Mouse (Mus musculus): Measurements from ENCODE around the gene Cbx5. TPM values are rescaled to one million over a fixed set of nuclear protein-coding genes. Genes with fewer than 3 reads are reported as not detected.

Cbx5 gene
- total RNA-seq, 2 experiments from 2014 or later = 79.0 to 82.6 TPM

GRCm38 (mm10) chr15:103173251-103173650, 66.4 kb downstream of the Cbx5 start:
- no peak for DNase-seq

- DNase-seq = peak; percentile 76 to 80
Measured at GRCm38 (mm10) chr15:103172537-103172936, 67.1 kb downstream of the Cbx5 start.

- peak; percentile 77 to 78 for DNase-seq
Measured at GRCm38 (mm10) chr15:103171276-103171675, 68.3 kb downstream of the Cbx5 start.

- DNase-seq = no peak
Measured at GRCm38 (mm10) chr15:103170316-103170679, 69.3 kb downstream of the Cbx5 start.

GRCm38 (mm10) chr15:103169612-103170315, 69.9 kb downstream of the Cbx5 start:
- no peak for DNase-seq

- peak; percentile 37 to 58 for DNase-seq
Measured at GRCm38 (mm10) chr15:103168801-103169611, 70.6 kb downstream of the Cbx5 start.

- no peak for DNase-seq
Measured at GRCm38 (mm10) chr15:103167786-103168185, 71.8 kb downstream of the Cbx5 start.

- no peak for DNase-seq
Measured at GRCm38 (mm10) chr15:103167042-103167615, 72.5 kb downstream of the Cbx5 start, which contains the start of gene Smug1. Smug1 (minus strand) TSS chr15:103167092.

GRCm38 (mm10) chr15:103165924-103166323, 73.7 kb downstream of the Cbx5 start:
- DNase-seq = no peak

GRCm38 (mm10) chr15:103165379-103165778, 74.2 kb downstream of the Cbx5 start:
- DNase-seq = peak; percentile 89 to 90

- DNase-seq = peak; percentile 93
Measured at GRCm38 (mm10) chr15:103163182-103163919, 76.3 kb downstream of the Cbx5 start.

- DNase-seq = no peak
Measured at GRCm38 (mm10) chr15:103157585-103157984, 82.0 kb downstream of the Cbx5 start.

GRCm38 (mm10) chr15:103156890-103157289, 82.7 kb downstream of the Cbx5 start:
- no peak for DNase-seq

- DNase-seq = no peak
Measured at GRCm38 (mm10) chr15:103155366-103156321, 84.0 kb downstream of the Cbx5 start.

- DNase-seq = no peak
Measured at GRCm38 (mm10) chr15:103152890-103153610, 86.6 kb downstream of the Cbx5 start.

GRCm38 (mm10) chr15:103152371-103152770, 87.2 kb downstream of the Cbx5 start:
- DNase-seq = no peak

GRCm38 (mm10) chr15:103147779-103148178, 91.8 kb downstream of the Cbx5 start:
- DNase-seq = no peak

- no peak for DNase-seq
Measured at GRCm38 (mm10) chr15:103147422-103147690, 92.3 kb downstream of the Cbx5 start.

- DNase-seq = peak; percentile 43 to 58
Measured at GRCm38 (mm10) chr15:103146627-103147421, 92.8 kb downstream of the Cbx5 start.

All from adrenal gland, postnatal 36 days (tissue).